Mouse (Mus musculus) ES-E14 (cell line): Measurements from ENCODE around the gene Supt5.

Experiments
- HCFC1 ChIP-seq: IDR thresholded peaks from 2 replicates; pipeline ENCODE4 v1.6.1; 2012; ENCODE audit warnings: low read length, inconsistent platforms, borderline replicate concordance; ENCODE audit not compliant: insufficient read depth
- ZC3H11A ChIP-seq: IDR thresholded peaks from 2 replicates; pipeline ENCODE4 v1.6.1; 2012; ENCODE audit warnings: low read depth, mild to moderate bottlenecking, inconsistent platforms, low read length, borderline replicate concordance

DNA sequence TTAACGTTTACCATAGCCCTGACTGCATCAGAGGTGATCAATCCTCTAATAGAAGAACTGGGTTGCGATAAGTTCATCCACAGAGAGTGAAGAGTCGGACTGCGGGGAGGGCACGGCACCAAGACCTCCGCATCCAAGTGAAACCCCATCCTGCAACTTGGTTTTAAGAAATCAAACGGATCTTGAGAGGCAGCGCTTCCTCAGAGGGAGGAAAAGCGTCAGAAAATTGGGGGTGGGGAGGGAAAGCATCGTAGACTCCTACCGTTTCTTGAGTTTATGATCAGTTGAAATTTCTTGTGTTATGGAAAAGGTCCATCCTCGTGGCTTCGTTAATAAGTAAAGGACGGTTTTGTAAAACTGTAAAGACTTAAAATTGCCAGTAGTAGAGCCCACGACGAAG lies 70.0 kb downstream of the Supt5 start:
- TF ChIP-seq ZC3H11A (no peak), HCFC1 (no peak)
